Mouse (Mus musculus): Measurements from ENCODE around the gene Pdpn. TPM values are rescaled to one million over a fixed set of nuclear protein-coding genes. Genes with fewer than 3 reads are reported as not detected.

The Pdpn gene
- polyA plus RNA-seq, 1 experiment, result not detected

DNA sequence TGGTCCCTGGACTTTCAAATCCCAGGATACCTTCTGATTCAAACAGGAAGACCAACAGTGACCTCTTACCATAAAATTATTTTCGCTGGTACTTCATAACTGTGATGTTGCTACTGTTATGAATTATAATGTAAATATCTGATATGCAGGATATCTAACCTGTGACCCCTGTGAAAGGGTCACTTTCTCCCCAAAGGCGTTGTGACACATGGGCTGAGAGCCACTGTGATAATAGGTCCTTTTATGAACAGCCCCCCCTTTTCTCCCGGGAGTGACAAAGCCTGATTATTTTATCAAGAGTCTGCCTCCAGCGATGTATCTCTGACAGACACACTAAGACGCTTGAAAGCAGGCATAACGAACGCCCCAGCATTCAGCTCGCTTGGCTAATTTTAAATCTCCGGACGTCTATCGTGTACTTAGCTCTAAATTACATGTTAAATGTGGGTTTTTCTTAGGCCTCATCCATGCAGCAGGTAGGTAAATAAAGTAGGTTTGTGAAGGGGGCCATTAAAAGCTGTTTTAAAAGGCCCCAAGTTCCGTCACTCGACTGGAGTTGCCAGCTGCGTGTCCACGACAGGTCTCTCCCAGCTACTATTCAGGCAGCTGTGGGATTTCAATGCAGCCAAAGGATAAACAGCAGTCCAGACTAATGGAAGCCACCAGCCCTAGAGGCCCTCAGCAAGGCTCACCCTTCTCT is 25.7 kb upstream of the Pdpn start:
- Histone ChIP-seq H3K4me1 (peaks cover 5% of the 10 kb centered on the region; the same call in 1 of the 2 replicates), H3K9me3 (peaks cover 19% of the 10 kb centered on the region; the same call in 1 of the 2 replicates), H3K4me3 (replicated peaks) (peak overlapping the region; percentile 73), H3K36me3 (replicated peaks; ENCODE audit: low read length) (no peaks in the 10 kb centered on the region), H3K27me3 (replicated peaks) (peaks cover 3% of the 10 kb centered on the region)
- TF ChIP-seq FLI1 (IDR thresholded peaks at IDR 0.05; ENCODE audit: low read length) (no peak), GATA1 (IDR thresholded peaks at IDR 0.05; ENCODE audit: borderline replicate concordance, low read length) (no peak)

DNA sequence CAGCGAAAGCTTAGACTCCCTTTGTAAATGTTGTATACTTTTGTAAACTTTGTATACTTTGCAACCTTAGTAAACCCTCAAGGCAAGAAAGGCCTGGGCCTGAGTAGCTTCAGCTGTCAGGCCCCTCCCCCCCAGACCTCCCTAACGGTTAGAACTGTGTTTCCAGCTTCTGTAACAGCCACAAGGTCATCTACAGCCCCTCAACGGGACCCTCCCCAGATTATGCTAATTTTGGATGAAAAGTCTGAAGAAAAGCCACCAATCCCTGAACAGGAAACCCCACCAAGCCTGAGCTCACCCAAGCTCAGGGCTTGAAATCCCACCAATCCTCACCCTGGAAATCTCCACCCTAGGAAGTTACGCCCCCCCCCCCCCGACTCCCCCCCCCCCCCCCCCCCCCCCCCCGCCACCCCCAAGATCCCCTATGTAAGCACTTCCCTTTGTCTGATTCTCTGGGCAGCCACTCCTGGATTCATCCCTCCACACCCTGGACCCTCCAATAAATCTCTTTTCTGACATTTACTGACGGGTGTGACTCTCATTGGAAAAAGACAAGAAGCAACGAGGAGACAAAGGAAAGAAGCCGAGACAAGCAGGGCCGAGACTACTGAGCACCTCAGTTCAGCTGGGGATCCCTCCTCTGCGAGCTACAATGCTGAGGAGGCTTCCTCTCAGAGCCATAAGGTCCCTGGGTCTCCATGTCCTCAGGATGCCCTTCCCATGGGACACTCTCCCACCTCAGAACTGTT is 25.0 kb upstream of the Pdpn start:
- peaks cover 19% of the 10 kb centered on the region; the same call in 1 of the 2 replicates for H3K9me3 ChIP-seq
- no peaks in the 10 kb centered on the region for H3K36me3 ChIP-seq (replicated peaks; ENCODE audit: low read length)
- no peak overlapping the region for H3K4me3 ChIP-seq (replicated peaks)
- TF ChIP-seq GATA1 (IDR thresholded peaks at IDR 0.05; ENCODE audit: borderline replicate concordance, low read length), result no peak
- H3K27me3 ChIP-seq (replicated peaks), result peaks cover 3% of the 10 kb centered on the region
- H3K4me1 ChIP-seq, result peaks cover 5% of the 10 kb centered on the region; the same call in 1 of the 2 replicates

DNA sequence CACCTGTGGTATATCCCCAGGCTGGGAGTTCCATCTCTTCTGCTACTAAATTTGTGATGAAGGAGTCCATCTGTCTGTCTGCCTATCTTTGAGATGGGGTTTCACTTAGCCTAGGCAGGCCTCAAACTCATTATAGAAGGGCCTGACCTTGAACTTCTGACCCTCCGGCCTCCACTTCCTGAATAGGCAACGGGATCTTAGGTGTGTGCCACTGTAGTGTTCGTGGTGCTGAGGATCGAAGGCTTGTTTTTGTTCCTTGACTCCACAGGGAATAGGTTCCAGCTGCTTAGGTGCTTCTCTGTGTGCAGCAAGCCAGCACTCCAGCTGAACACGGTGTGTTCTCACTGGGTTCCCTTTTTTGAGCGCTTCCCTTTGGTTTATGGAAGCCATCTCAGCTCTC is 13.9 kb upstream of the Pdpn start:
- H3K4me3 ChIP-seq (replicated peaks), result no peak overlapping the region
- peaks cover 6% of the 10 kb centered on the region; the same call in 1 of the 2 replicates for H3K9me3 ChIP-seq
- H3K27me3 ChIP-seq (replicated peaks), result no peaks in the 10 kb centered on the region
- no peaks in the 10 kb centered on the region for H3K36me3 ChIP-seq (replicated peaks; ENCODE audit: low read length)
- TF ChIP-seq GATA1 (IDR thresholded peaks at IDR 0.05; ENCODE audit: borderline replicate concordance, low read length) (no peak), FLI1 (IDR thresholded peaks at IDR 0.05; ENCODE audit: low read length) (no peak)
- no peaks in the 10 kb centered on the region for H3K4me1 ChIP-seq

DNA sequence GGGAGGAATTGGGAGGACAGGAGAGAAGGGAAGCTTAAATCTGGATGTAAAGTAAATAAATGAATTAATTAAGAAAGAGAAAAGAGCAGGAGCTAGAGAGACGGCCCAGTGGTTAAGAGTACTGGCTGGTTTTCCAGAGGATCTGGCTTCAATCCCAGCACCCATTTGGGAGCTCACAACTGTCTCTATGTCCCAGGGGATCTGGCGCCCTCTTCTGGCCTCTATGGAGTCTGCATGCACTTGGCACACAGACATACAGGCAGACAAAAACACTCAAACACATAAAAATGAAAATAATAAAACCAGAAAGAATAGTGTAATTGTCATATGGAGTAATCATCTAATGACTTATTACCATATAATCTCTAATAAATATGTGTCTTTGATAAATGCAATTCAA is 12.0 kb upstream of the Pdpn start:
- no peak for TF ChIP-seq GATA1 (IDR thresholded peaks at IDR 0.05; ENCODE audit: borderline replicate concordance, low read length)
- TF ChIP-seq FLI1 (IDR thresholded peaks at IDR 0.05; ENCODE audit: low read length), result no peak
- Histone ChIP-seq H3K4me3 (replicated peaks) (no peak overlapping the region), H3K9me3 (no peaks in the 10 kb centered on the region), H3K4me1 (no peaks in the 10 kb centered on the region), H3K27me3 (replicated peaks) (no peaks in the 10 kb centered on the region), H3K36me3 (replicated peaks; ENCODE audit: low read length) (no peaks in the 10 kb centered on the region)

DNA sequence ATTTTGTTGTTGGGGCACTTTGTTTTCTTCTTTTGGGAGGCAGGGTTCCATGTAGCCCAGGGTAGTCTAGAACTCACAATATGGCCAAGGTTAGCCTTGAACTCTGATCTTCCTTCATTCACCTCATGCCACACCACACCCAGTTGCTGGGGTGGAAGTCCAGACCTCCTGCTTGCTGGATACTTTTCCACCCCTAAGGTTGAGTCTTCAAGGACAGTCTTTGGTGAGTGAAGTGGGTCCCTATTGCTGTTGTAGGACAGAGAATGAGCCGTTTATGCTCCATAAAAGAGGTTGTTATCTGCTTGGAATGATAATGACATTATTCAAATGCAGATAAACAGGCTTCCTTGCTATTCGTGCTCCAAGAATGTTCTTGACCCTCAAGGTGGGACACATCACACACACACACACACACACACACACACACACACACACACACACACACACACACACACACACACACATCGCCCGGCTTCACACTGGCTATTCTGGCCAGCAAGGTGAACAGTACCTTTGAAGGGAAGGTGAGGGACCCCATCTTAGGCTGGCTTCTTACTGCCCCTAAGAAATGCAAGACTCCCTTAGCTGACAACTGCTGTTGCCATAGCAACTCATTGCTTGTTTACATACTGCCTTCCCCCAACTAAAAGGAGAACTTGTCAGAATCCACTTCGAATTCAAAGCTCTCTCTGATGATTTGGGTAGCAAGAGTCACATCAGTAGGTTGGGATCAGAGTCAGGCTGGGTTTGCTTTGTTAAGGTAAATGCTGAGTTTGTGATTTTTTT is 6.8 kb upstream of the Pdpn start:
- H3K27me3 ChIP-seq (replicated peaks), result peaks cover 11% of the 10 kb centered on the region
- H3K36me3 ChIP-seq (replicated peaks; ENCODE audit: low read length), result no peaks in the 10 kb centered on the region
- no peak overlapping the region for H3K4me3 ChIP-seq (replicated peaks)
- no peaks in the 10 kb centered on the region for H3K9me3 ChIP-seq
- no peak for TF ChIP-seq GATA1 (IDR thresholded peaks at IDR 0.05; ENCODE audit: borderline replicate concordance, low read length)
- TF ChIP-seq FLI1 (IDR thresholded peaks at IDR 0.05; ENCODE audit: low read length), result no peak
- no peaks in the 10 kb centered on the region for H3K4me1 ChIP-seq

DNA sequence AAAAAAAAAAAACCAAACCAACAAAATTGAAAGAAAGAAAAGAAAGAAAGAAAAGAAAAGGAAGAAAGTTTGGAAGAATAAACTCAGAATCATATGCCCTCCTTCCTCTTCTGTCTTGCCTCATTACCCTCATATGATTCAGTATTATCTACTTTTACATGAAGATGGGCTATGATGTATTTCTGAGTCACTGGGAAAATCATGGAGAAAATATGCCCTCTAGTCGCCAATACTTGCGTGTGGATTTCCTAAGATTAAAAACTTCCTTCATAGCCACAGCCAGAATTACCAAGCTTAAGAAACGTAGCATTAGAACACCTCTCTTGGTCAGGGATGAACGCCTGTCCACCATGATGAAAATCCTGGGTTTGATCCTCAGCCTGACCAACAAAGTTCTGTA is 5.7 kb upstream of the Pdpn start:
- no peak for TF ChIP-seq GATA1 (IDR thresholded peaks at IDR 0.05; ENCODE audit: borderline replicate concordance, low read length)
- no peak for TF ChIP-seq FLI1 (IDR thresholded peaks at IDR 0.05; ENCODE audit: low read length)
- H3K4me3 ChIP-seq (replicated peaks), result no peak overlapping the region
- no peaks in the 10 kb centered on the region for H3K36me3 ChIP-seq (replicated peaks; ENCODE audit: low read length)
- H3K27me3 ChIP-seq (replicated peaks), result peaks cover 23% of the 10 kb centered on the region
- H3K4me1 ChIP-seq, result no peaks in the 10 kb centered on the region
- H3K9me3 ChIP-seq, result 0 out of 2 replicates have a peak, but pooled peaks cover 4% of the 10 kb centered on the region

DNA sequence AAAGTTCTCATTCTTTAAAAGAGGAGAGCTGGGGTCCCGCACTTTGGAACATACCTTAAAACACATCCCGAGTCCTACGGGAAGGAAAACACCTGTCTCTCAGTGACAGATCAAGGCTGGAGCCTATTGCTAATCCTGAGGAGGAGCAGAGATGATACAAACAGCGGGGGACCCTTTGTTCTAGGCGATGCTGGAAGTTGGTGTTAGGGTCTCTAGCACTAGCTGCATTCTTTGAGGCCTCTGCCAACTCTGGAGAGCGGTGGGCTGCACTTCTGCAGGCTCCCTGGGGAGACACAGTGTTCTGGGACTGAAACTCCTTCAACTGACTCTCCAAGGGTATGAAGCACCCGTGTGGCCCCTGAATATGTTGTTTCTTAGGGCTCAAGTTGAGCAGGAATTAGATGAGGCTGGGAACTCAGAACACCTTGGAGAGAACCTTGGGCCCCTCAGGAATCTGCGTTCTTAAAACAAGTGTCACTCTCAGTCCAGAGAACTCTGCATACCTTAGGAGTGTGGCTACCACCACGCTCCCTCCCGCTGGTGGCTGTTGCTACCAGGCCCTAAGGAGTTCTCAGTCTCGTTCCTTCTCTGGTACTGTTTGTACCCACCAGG is 3.0 kb upstream of the Pdpn start:
- Histone ChIP-seq H3K4me3 (replicated peaks) (no peak overlapping the region), H3K27me3 (replicated peaks) (peaks cover 42% of the 10 kb centered on the region), H3K4me1 (no peaks in the 10 kb centered on the region), H3K9me3 (peaks cover 14% of the 10 kb centered on the region), H3K36me3 (replicated peaks; ENCODE audit: low read length) (no peaks in the 10 kb centered on the region)
- TF ChIP-seq GATA1 (IDR thresholded peaks at IDR 0.05; ENCODE audit: borderline replicate concordance, low read length) (no peak), FLI1 (IDR thresholded peaks at IDR 0.05; ENCODE audit: low read length) (no peak)

DNA sequence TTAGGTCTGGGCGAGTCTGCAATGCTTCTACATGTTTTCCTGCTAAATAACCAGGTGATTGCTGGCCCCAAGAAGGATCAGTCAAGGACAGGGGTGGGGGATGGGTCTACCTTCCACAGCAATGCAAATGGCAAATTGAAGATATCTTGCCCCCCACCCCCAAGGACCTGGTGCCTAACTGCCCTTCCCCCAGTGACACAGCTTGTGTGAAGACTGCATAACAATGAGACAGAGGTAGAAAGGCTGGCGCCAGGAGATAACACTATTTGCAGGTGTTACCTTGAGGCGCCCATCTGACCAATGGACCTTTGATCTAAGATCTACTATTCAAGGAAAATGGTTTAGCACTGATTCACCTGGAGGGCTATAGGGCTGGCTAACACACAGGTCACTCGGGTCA is 2.5 kb upstream of the Pdpn start:
- Histone ChIP-seq H3K4me3 (replicated peaks) (no peak overlapping the region), H3K36me3 (replicated peaks; ENCODE audit: low read length) (no peaks in the 10 kb centered on the region), H3K4me1 (no peaks in the 10 kb centered on the region), H3K27me3 (replicated peaks) (peaks cover 46% of the 10 kb centered on the region), H3K9me3 (peaks cover 14% of the 10 kb centered on the region)
- no peak for TF ChIP-seq FLI1 (IDR thresholded peaks at IDR 0.05; ENCODE audit: low read length)
- TF ChIP-seq GATA1 (IDR thresholded peaks at IDR 0.05; ENCODE audit: borderline replicate concordance, low read length), result no peak

DNA sequence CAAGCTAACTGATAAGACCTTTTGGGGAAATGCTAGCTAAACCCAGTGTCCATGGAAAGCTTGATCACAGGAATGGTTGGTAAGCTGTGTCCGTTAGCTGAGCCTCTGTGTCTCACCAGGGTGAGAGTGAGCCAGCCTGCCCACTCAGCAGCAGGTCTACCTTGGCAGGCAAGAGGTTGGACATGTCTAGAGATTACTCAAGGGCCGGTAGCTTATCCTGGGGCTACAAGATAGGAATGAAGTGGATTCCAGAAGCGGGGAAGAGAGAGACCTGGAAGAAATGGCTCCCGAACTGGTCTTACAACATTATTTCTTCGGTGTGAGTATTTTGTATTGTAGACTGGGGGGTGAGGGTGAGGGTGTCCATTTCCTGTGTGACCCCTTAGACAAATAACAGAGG is 1.7 kb upstream of the Pdpn start:
- Histone ChIP-seq H3K4me3 (replicated peaks) (no peak overlapping the region), H3K9me3 (peaks cover 14% of the 10 kb centered on the region), H3K36me3 (replicated peaks; ENCODE audit: low read length) (no peaks in the 10 kb centered on the region), H3K4me1 (no peaks in the 10 kb centered on the region), H3K27me3 (replicated peaks) (peaks cover 49% of the 10 kb centered on the region)
- TF ChIP-seq FLI1 (IDR thresholded peaks at IDR 0.05; ENCODE audit: low read length), result no peak
- no peak for TF ChIP-seq GATA1 (IDR thresholded peaks at IDR 0.05; ENCODE audit: borderline replicate concordance, low read length)
